Mouse (Mus musculus): ENCODE data around the gene Llgl2. TPM values are rescaled to one million over a fixed set of nuclear protein-coding genes. Genes with fewer than 3 reads are reported as not detected.

Gene Llgl2
- total and polyA plus RNA-seq, 3 experiments = 18.4 to 20.3 (median 19.4) TPM

DNA sequence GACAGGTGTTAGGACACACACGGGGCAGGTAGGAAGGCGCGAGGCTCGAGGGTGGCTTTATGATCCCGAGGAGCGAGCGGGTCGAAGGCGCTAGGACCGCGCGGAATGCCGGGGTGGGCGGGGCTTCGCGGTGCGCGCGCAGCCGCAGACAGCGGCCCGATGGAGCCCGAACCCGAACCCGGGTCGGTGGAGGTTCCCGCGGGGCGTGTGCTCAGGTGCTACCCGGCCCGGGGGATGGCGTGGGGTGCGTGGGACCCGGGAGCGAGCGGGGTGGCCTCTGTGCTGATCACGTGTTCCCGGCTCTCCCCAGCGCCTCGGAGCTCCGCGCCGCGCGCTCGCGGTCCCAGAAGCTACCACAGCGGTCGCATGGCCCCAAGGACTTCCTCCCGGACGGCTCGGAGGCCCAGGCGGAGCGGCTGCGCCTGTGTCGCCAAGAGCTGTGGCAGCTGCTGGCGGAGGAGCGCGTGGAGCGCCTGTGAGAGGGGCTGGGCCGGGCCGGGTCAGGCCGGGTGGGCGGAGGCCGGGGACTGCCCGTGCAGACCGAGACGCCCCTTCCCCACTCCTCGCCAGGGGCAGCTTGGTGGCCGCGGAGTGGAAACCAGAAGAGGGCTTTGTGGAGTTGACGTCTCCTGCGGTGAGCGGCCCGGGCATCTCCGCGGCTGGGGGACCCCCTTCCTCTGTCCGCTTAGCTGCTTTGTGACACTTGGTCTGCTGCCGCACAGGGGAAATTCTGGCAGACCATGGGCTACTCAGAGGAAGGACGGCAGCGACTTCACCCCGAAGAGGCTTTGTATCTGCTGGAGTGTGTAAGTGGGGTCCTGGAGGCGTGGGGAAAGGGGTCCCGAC is 9.0 kb upstream of the Llgl2 start, which contains the start of gene Tsen54:
TSS of gene Tsen54 (plus strand) at position 120 of the 846 bp plus-strand sequence.
- intact Hi-C loops (cut with DNase I) = loop anchor here (1.0 to 5.0 kb wide), 2 partner anchors 93 to 168 kb away; no protein-coding TSS in a partner anchor
- Histone ChIP-seq H3K4me1 (ENCODE audit: control insufficient read depth, insufficient read depth, low read length) (peaks cover 3% of the 10 kb centered on the region), H3K4me3 (peak within 1 kb of the TSS; percentile 95), H3K27ac (peak within 1 kb of the TSS; percentile 94), H3K9ac (ENCODE audit: low read depth, low read length) (peak within 1 kb of the TSS; percentile 85), H3K36me3 (ENCODE audit: control insufficient read depth, insufficient read depth, low read length) (no peaks in the 10 kb centered on the region), H3K27me3 (ENCODE audit: control insufficient read depth, insufficient read depth, low read length) (no peaks in the 10 kb centered on the region), H3K79me2 (replicated peaks; ENCODE audit: control insufficient read depth, insufficient read depth, low read length) (peaks cover 1% of the 10 kb centered on the region; the same call in 1 of the 2 replicates)
- TF ChIP-seq CTCF (IDR thresholded peaks at IDR 0.05) = no peak
- TF ChIP-seq POLR2A (IDR thresholded peaks at IDR 0.05; ENCODE audit: insufficient read depth, low read depth, low read length) = 0 out of 2 replicates have a peak, but pooled peaks have one; percentile 33
- no peak for TF ChIP-seq EP300 (IDR thresholded peaks at IDR 0.05; ENCODE audit: insufficient read depth, low read depth, low read length)
- WGBS = 1% methylated on average over 84 of the region's 84 CpGs
- peak; percentile 91 to 96 for DNase-seq

DNA sequence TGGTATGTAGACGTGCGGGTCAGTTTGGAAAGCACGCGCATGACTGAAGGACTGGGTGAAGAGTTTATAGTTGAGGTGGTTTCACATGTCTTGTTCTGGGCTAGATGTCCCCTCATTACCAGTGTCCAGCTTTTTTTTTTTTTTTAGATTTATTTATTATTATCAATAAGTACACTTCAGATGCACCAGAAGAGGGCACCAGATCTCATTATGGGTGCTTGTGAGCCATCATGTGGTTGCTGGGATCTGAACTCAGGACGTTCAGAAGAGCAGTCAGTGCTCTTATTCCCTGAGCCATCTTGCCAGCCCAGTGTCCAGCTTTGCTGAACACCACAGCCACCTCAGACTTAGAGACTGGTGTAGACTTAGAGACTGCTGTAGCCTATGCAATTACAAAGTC is 6.5 kb upstream of the Llgl2 start:
- H3K4me3 ChIP-seq = no peak overlapping the region
- 0 out of 2 replicates have a peak, but pooled peaks cover 1% of the 10 kb centered on the region for H3K79me2 ChIP-seq (replicated peaks; ENCODE audit: control insufficient read depth, insufficient read depth, low read length)
- TF ChIP-seq EP300 (IDR thresholded peaks at IDR 0.05; ENCODE audit: insufficient read depth, low read depth, low read length) (no peak), CTCF (IDR thresholded peaks at IDR 0.05) (peak; percentile 44)
- 84% methylated on average over 5 of the region's 5 CpGs for WGBS
- H3K27ac ChIP-seq = no peak overlapping the region
- H3K4me1 ChIP-seq (ENCODE audit: control insufficient read depth, insufficient read depth, low read length) = peaks cover 2% of the 10 kb centered on the region; the same call in 1 of the 2 replicates
- no peaks in the 10 kb centered on the region for H3K36me3 ChIP-seq (ENCODE audit: control insufficient read depth, insufficient read depth, low read length)
- H3K27me3 ChIP-seq (ENCODE audit: control insufficient read depth, insufficient read depth, low read length) = no peaks in the 10 kb centered on the region
- DNase-seq = no peak
- H3K9ac ChIP-seq (ENCODE audit: low read depth, low read length) = no peak overlapping the region
- intact Hi-C loops (cut with DNase I) = no loop called here

DNA sequence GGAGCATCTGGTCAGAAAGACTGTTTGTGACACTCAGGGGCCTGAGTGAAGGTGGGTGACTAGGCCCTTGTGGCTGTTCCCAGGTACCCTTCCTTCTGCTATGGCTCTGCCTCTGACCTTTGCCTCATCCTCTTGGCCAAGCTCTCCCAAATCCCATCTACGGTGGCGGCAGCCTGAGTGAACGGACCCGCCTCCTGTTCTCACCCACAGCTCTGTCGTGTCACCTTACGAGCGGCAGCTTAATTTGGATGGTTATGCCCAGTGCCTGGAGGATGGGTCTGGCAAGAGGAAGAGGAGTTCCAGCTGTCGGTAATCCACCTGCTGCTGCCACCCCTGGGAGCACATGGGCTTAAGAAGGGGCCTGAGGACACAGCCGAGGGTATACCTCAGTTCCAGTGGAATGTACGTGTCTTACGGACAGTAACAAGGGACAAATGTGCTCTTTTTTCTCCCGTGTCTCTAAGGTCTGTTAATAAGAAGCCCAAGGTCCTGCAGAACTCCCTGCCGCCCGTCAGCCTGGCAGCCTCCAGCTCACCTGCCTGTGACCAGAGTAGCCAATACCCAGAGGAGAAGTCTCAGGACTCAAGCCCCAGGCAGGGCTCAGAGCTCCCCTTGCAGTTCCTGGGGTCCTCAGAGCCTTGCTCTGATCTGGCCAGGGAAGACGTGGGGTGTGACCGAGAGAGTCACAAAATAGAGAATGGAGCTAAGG is 3.8 kb upstream of the Llgl2 start:
- intact Hi-C loops (cut with DNase I) = loop anchor here (5.0 kb wide), 1 partner anchor 188 kb away; no protein-coding TSS in a partner anchor
- 89% methylated on average over 16 of the region's 16 CpGs for WGBS
- Histone ChIP-seq H3K79me2 (replicated peaks; ENCODE audit: control insufficient read depth, insufficient read depth, low read length) (no peaks in the 10 kb centered on the region), H3K27me3 (ENCODE audit: control insufficient read depth, insufficient read depth, low read length) (no peaks in the 10 kb centered on the region), H3K4me1 (ENCODE audit: control insufficient read depth, insufficient read depth, low read length) (peaks cover 3% of the 10 kb centered on the region; the same call in 1 of the 2 replicates), H3K27ac (no peak overlapping the region), H3K36me3 (ENCODE audit: control insufficient read depth, insufficient read depth, low read length) (no peaks in the 10 kb centered on the region), H3K9ac (ENCODE audit: low read depth, low read length) (no peak overlapping the region), H3K4me3 (no peak overlapping the region)
- DNase-seq = no peak
- TF ChIP-seq POLR2A (IDR thresholded peaks at IDR 0.05; ENCODE audit: insufficient read depth, low read depth, low read length) = no peak
- no peak for TF ChIP-seq CTCF (IDR thresholded peaks at IDR 0.05)
- TF ChIP-seq EP300 (IDR thresholded peaks at IDR 0.05; ENCODE audit: insufficient read depth, low read depth, low read length) = no peak

- H3K36me3 ChIP-seq (ENCODE audit: control insufficient read depth, insufficient read depth, low read length) = no peaks in the 10 kb centered on the region
- WGBS = 49% methylated on average over 4 of the region's 4 CpGs
- peaks cover 2% of the 10 kb centered on the region; the same call in 1 of the 2 replicates for H3K4me1 ChIP-seq (ENCODE audit: control insufficient read depth, insufficient read depth, low read length)
- H3K4me3 ChIP-seq = no peak overlapping the region
- no peak overlapping the region for H3K27ac ChIP-seq
- no peak for TF ChIP-seq POLR2A (IDR thresholded peaks at IDR 0.05; ENCODE audit: insufficient read depth, low read depth, low read length)
- TF ChIP-seq CTCF (IDR thresholded peaks at IDR 0.05) = no peak
- intact Hi-C loops (cut with DNase I) = loop anchor here (5.0 kb wide), 1 partner anchor 189 kb away; no protein-coding TSS in a partner anchor
- DNase-seq = no peak
- H3K9ac ChIP-seq (ENCODE audit: low read depth, low read length) = no peak overlapping the region
- H3K27me3 ChIP-seq (ENCODE audit: control insufficient read depth, insufficient read depth, low read length) = no peaks in the 10 kb centered on the region
- no peaks in the 10 kb centered on the region for H3K79me2 ChIP-seq (replicated peaks; ENCODE audit: control insufficient read depth, insufficient read depth, low read length)
Observed at GRCm38 (mm10) chr11:115821001-115821400, 2.8 kb upstream of the Llgl2 start.

GRCm38 (mm10) chr11:115824813-115825212 is 964 bp downstream of the Llgl2 start:
- H3K27ac ChIP-seq = no peak overlapping the region
- intact Hi-C loops (cut with DNase I) = loop anchor here (2.0 to 5.0 kb wide), 2 partner anchors 34 to 193 kb away; partner anchors contain the start of gene Myo15b
- H3K4me1 ChIP-seq (ENCODE audit: control insufficient read depth, insufficient read depth, low read length) = peaks cover 2% of the 10 kb centered on the region; the same call in 1 of the 2 replicates
- WGBS = 31% methylated on average over 11 of the region's 11 CpGs
- TF ChIP-seq POLR2A (IDR thresholded peaks at IDR 0.05; ENCODE audit: insufficient read depth, low read depth, low read length) (no peak), EP300 (IDR thresholded peaks at IDR 0.05; ENCODE audit: insufficient read depth, low read depth, low read length) (no peak), CTCF (IDR thresholded peaks at IDR 0.05) (no peak)
- peak overlapping the region; percentile 88 for H3K4me3 ChIP-seq
- H3K27me3 ChIP-seq (ENCODE audit: control insufficient read depth, insufficient read depth, low read length) = no peaks in the 10 kb centered on the region
- no peaks in the 10 kb centered on the region for H3K36me3 ChIP-seq (ENCODE audit: control insufficient read depth, insufficient read depth, low read length)
- H3K9ac ChIP-seq (ENCODE audit: low read depth, low read length) = no peak overlapping the region; the same call in 1 of the 2 replicates
- no peak for DNase-seq
- no peaks in the 10 kb centered on the region for H3K79me2 ChIP-seq (replicated peaks; ENCODE audit: control insufficient read depth, insufficient read depth, low read length)
